Mouse (Mus musculus) CH12.LX (cell line): Measurements from ENCODE around the gene Itpr1. TPM values are rescaled to one million over a fixed set of nuclear protein-coding genes. Genes with fewer than 3 reads are reported as not detected.

Source experiments
- DNase-seq: peaks from one replicate; pipeline ENCODE4 v3.0.0-alpha.2; 2013; ENCODE audit errors: extremely low read depth
- H3K27ac ChIP-seq: 2 replicates; pipeline ENCODE4 v1.5.1; 2012; ENCODE audit warnings: low read depth, mild to moderate bottlenecking, control low read depth, moderate library complexity; ENCODE audit not compliant: insufficient read depth
- H3K27me3 ChIP-seq: replicated peaks from 2 replicates; pipeline ENCODE3; 2012; ENCODE audit warnings: inconsistent platforms
- H3K36me3 ChIP-seq, 2 experiments: replicated peaks in 1 of 2; 2 replicates each; pipeline versions ENCODE3 to v1.6.1; 2012; ENCODE audit warnings: inconsistent platforms in 1 of 2, low read length in 1 of 2, mild to moderate bottlenecking in 1 of 2, mixed read lengths in 1 of 2, moderate library complexity in 1 of 2; ENCODE audit not compliant: control insufficient read depth in 1 of 2, insufficient read depth in 1 of 2
- H3K4me1 ChIP-seq, 2 experiments: 2 replicates each; pipeline ENCODE4 v1.6.1; 2012; ENCODE audit warnings: inconsistent platforms in 1 of 2, moderate library complexity in 1 of 2; ENCODE audit not compliant: insufficient read depth in 2 of 2, control insufficient read depth in 1 of 2
- H3K4me2 ChIP-seq: 2 replicates; pipeline ENCODE4 v1.6.1; 2012; ENCODE audit warnings: low read depth, mild to moderate bottlenecking, control low read depth; ENCODE audit not compliant: poor library complexity, insufficient read depth, severe bottlenecking
- H3K4me3 ChIP-seq, 3 experiments: fragments of 150-350 bp in 1 of 3; sonication (generic) in 1 of 3; replicated peaks in 1 of 3; 2 replicates each; pipeline versions ENCODE3 to v1.5.1; 2011 to 2012; ENCODE audit warnings: low read depth in 2 of 3, low read length in 2 of 3, mild to moderate bottlenecking in 2 of 3, moderate library complexity in 2 of 3, control low read depth in 1 of 3, improper control_type of control experiment in 1 of 3, inconsistent platforms in 1 of 3, mixed read lengths in 1 of 3; ENCODE audit not compliant: poor library complexity in 1 of 3
- H3K79me2 ChIP-seq: replicated peaks from 2 replicates; pipeline ENCODE4 v1.6.1; 2012; ENCODE audit warnings: mild to moderate bottlenecking, moderate library complexity; ENCODE audit not compliant: control insufficient read depth, poor library complexity, insufficient read depth, severe bottlenecking; ENCODE audit errors: extremely low read depth
- H3K9ac ChIP-seq: 2 replicates; pipeline ENCODE4 v1.6.1; 2012; ENCODE audit warnings: low read depth, mild to moderate bottlenecking, control low read depth, moderate library complexity; ENCODE audit not compliant: insufficient read depth
- H3K9me3 ChIP-seq: replicated peaks from 2 replicates; pipeline ENCODE3; 2012; ENCODE audit warnings: low read length, inconsistent platforms, mixed read lengths
- BHLHE40 ChIP-seq: IDR thresholded peaks from 2 replicates; pipeline ENCODE4 v1.6.1; 2011; ENCODE audit warnings: mild to moderate bottlenecking, low read depth, low read length, improper control_type of control experiment
- CHD1 ChIP-seq: IDR thresholded peaks from 2 replicates; pipeline ENCODE4 v1.6.1; 2012; ENCODE audit warnings: low read depth, low read length, improper control_type of control experiment, inconsistent platforms
- CHD2 ChIP-seq: IDR thresholded peaks from 2 replicates; pipeline ENCODE4 v1.6.1; 2011; ENCODE audit warnings: low read length, improper control_type of control experiment
- E2F4 ChIP-seq: IDR thresholded peaks from 2 replicates; pipeline ENCODE4 v1.6.1; 2011; ENCODE audit warnings: low read depth, low read length, improper control_type of control experiment; ENCODE audit not compliant: insufficient replicate concordance
- ELF1 ChIP-seq: IDR thresholded peaks from 2 replicates; pipeline ENCODE4 v1.6.1; 2014; ENCODE audit warnings: low read depth, mild to moderate bottlenecking, inconsistent platforms, low read length, improper control_type of control experiment
- ETS1 ChIP-seq: conservative IDR thresholded peaks from 2 replicates; pipeline ENCODE4 v1.6.1; 2012; ENCODE audit warnings: low read depth, mild to moderate bottlenecking, inconsistent platforms, low read length, improper control_type of control experiment, moderate library complexity
- GABPA ChIP-seq: IDR thresholded peaks from 2 replicates; pipeline ENCODE4 v1.6.1; 2012; ENCODE audit warnings: low read depth, low read length, improper control_type of control experiment, inconsistent platforms; ENCODE audit not compliant: insufficient replicate concordance
- IRF4 ChIP-seq: IDR thresholded peaks from 2 replicates; pipeline ENCODE4 v1.6.1; 2014; ENCODE audit warnings: low read depth, mild to moderate bottlenecking, inconsistent platforms, low read length, improper control_type of control experiment
- JUN ChIP-seq: IDR thresholded peaks from 2 replicates; pipeline ENCODE4 v1.6.1; 2011; ENCODE audit warnings: low read depth, mild to moderate bottlenecking, low read length, improper control_type of control experiment, moderate library complexity; ENCODE audit not compliant: insufficient read depth
- MAFK ChIP-seq: IDR thresholded peaks from 2 replicates; pipeline ENCODE4 v1.6.1; 2011; ENCODE audit warnings: low read length, improper control_type of control experiment; ENCODE audit not compliant: insufficient replicate concordance
- MAX ChIP-seq: IDR thresholded peaks from 2 replicates; pipeline ENCODE4 v1.6.1; 2011; ENCODE audit warnings: low read length, improper control_type of control experiment
- MAZ ChIP-seq: IDR thresholded peaks from 2 replicates; pipeline ENCODE4 v1.6.1; 2012; ENCODE audit warnings: low read depth, mild to moderate bottlenecking, inconsistent platforms, low read length, improper control_type of control experiment, moderate library complexity
- MXI1 ChIP-seq: IDR thresholded peaks from 2 replicates; pipeline ENCODE4 v1.6.1; 2011; ENCODE audit warnings: mild to moderate bottlenecking, low read depth, low read length, improper control_type of control experiment
- POLR2A ChIP-seq: IDR thresholded peaks from 2 replicates; pipeline ENCODE4 v1.6.1; 2011; ENCODE audit warnings: low read depth, mild to moderate bottlenecking, improper control_type of control experiment, low read length
- RCOR1 ChIP-seq: conservative IDR thresholded peaks from 2 replicates; pipeline ENCODE4 v1.6.1; 2012; ENCODE audit warnings: low read depth, mild to moderate bottlenecking, inconsistent platforms, low read length, improper control_type of control experiment
- SIN3A ChIP-seq: IDR thresholded peaks from 2 replicates; pipeline ENCODE4 v1.6.1; 2012; ENCODE audit warnings: low read length, improper control_type of control experiment, inconsistent platforms
- SMC3 ChIP-seq: IDR thresholded peaks from 2 replicates; pipeline ENCODE4 v1.6.1; 2011; ENCODE audit warnings: low read depth, low read length, improper control_type of control experiment
- TBP ChIP-seq: conservative IDR thresholded peaks from 2 replicates; pipeline ENCODE4 v1.6.1; 2011; ENCODE audit warnings: low read depth, low read length, improper control_type of control experiment
- TCF12 ChIP-seq: IDR thresholded peaks from 2 replicates; pipeline ENCODE4 v1.6.1; 2014; ENCODE audit warnings: low read depth, mild to moderate bottlenecking, inconsistent platforms, low read length, improper control_type of control experiment
- USF1 ChIP-seq: IDR thresholded peaks from 2 replicates; pipeline ENCODE4 v1.6.1; 2014; ENCODE audit warnings: low read depth, mild to moderate bottlenecking, inconsistent platforms, low read length, improper control_type of control experiment
- USF2 ChIP-seq: conservative IDR thresholded peaks from 2 replicates; pipeline ENCODE4 v1.6.1; 2011; ENCODE audit warnings: low read depth, low read length, improper control_type of control experiment
- ZC3H11A ChIP-seq: IDR thresholded peaks from 2 replicates; pipeline ENCODE4 v1.6.1; 2012; ENCODE audit warnings: low read depth, mild to moderate bottlenecking, inconsistent platforms, low read length, improper control_type of control experiment
- ZKSCAN1 ChIP-seq: IDR thresholded peaks from 2 replicates; pipeline ENCODE4 v1.6.1; 2012; ENCODE audit warnings: low read depth, inconsistent platforms, low read length, improper control_type of control experiment, borderline replicate concordance
- ZMIZ1 ChIP-seq: IDR thresholded peaks from 2 replicates; pipeline ENCODE4 v1.6.1; 2012; ENCODE audit warnings: low read depth, mild to moderate bottlenecking, inconsistent platforms, low read length, improper control_type of control experiment
- ZNF384 ChIP-seq: IDR thresholded peaks from 2 replicates; pipeline ENCODE4 v1.6.1; 2012; ENCODE audit warnings: low read depth, low read length, improper control_type of control experiment, inconsistent platforms
- dilution Hi-C: fragments of 300-500 bp; cut with MboI; formaldehyde crosslinking; loops from 2 replicates; pipeline ENCODE4 v1.14.3; 2020; ENCODE audit warnings: low sequenced_read_pairs; ENCODE audit not compliant: extremely low pct_unique_long_range_greater_than_20kb, extremely low pct_ligation_motif_present
- in situ Hi-C: fragments of 300-500 bp; cut with MboI; formaldehyde crosslinking; loops from 3 replicates; pipeline ENCODE4 v1.14.3; 2019; ENCODE audit warnings: low sequenced_read_pairs, low pct_ligation_motif_present, low pct_unique_long_range_greater_than_20kb, mixed read lengths
- polyA plus RNA-seq: library from polyadenylated mRNA; unstranded; fragments of >175 nt; gene quantifications from 2 replicates; pipeline ENCODE4 v1.2.1, GENCODE M21; 2012; ENCODE audit warnings: low read depth; ENCODE audit not compliant: insufficient read length
- total RNA-seq, 2 experiments: library from RNA; depleted of rRNA; stranded (reverse); fragments of 300-350 nt in 1 of 2; fragments of >200 nt in 1 of 2; gene quantifications; 2 replicates each; pipeline ENCODE4 v1.2.3; 2012 to 2014

Itpr1 gene
- total and polyA plus RNA-seq, 3 experiments: 42.8 to 73.1 (median 53.4) TPM

DNA sequence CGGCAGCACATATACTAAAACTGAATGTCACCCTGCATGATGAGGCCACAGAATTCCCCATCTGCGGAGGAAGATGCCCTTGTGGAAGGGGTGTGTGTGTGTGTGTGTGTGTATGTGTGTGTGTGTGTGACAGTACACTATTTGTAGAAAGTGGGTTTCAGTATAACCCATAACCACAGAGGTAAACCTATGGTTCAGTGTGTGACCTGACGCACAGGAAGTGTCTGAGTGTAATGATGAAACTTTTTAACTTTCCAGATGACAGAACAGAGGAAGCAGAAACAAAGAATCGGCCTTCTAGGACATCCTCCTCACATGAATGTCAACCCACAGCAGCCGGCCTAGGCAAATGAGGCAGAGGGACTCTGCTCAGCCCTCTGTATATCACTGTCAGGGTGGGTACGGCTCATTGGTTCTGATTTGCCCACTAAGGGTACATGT, 336.6 kb downstream of the Itpr1 start (continued):
- TF ChIP-seq MAFK (peak; percentile 93), ELF1 (peak; percentile 58)

DNA sequence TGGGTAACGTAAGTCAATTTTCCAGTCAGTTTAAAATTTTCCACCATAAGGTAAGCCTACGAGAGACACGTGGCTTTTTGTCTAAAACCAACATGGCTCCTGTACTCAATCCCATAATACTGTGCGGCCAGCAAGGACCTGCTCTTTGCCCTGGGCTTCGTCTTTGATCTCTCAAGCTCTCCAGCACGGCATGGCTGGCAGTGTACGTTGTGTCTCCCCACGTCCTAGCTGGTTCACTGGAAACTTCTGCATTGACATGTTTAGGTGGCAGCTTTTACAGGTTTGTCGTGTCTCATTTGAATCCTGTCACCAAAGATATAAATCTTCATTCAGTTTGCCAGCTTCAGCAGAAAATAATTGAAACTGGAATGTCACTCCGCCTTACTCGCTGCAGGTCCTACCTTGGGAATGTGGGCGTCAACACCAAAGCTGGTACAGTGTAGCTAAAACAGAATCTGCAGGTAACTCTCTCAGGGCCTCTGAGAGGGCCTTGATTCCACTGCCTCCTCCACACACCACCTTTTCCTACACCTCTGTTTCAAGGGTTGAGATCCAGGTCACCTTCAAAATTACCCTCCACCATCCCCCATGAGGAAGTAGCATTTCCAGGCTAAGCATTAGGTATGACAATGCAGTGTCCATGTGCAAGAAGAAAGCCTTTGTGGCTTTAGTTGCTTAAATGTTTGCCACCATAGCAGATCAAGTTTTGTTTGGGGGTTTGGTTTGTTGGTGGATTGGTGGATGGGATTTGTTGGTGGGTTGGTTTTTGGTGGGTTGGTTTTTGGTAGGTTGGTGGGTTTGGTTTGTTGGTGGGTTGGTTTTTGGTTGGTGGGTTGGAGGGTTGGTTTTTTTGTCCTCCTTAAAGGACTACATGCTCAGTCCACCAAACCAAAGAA, 339.1 kb downstream of the Itpr1 start:
- dilution Hi-C loops (no loop called here), in situ Hi-C loops (loop anchor here (5.0 kb wide), 1 partner anchor 110 kb away; the partner anchor contains the start of gene Bhlhe40)
- H3K9ac ChIP-seq: peak overlapping the region; percentile 42; the same call in 1 of the 2 replicates
- peaks cover 48 to 83% of the 10 kb centered on the region in 2 experiments for H3K4me1 ChIP-seq
- DNase-seq: no peak
- peaks cover 3% of the 10 kb centered on the region for H3K9me3 ChIP-seq
- no peaks in the 10 kb centered on the region for H3K79me2 ChIP-seq
- peaks cover 0 to 23% of the 10 kb centered on the region in 2 experiments for H3K36me3 ChIP-seq
- no peaks in the 10 kb centered on the region for H3K27me3 ChIP-seq
- TF ChIP-seq ZC3H11A (no peak), ZMIZ1 (no peak), BHLHE40 (peak; percentile 34; the same call in 1 of the 2 replicates), POLR2A (no peak), SMC3 (no peak), USF2 (no peak), GABPA (no peak), TBP (no peak), MAZ (0 out of 2 replicates have a peak, but pooled peaks have one; percentile 60), MAFK (0 out of 2 replicates have a peak, but pooled peaks have one; percentile 32), ELF1 (0 out of 2 replicates have a peak, but pooled peaks have one; percentile 36), ZKSCAN1 (no peak), RCOR1 (no peak), ZNF384 (no peak), SIN3A (peak; percentile 43), IRF4 (0 out of 2 replicates have a peak, but pooled peaks have one; percentile 0), CHD1 (peak; percentile 80), USF1 (no peak), E2F4 (no peak), ETS1 (no peak; the same call in 1 of the 2 replicates), JUN (no peak), CHD2 (peak; percentile 36; the same call in 1 of the 2 replicates), MXI1 (no peak), MAX (peak; percentile 36; the same call in 1 of the 2 replicates), TCF12 (0 out of 2 replicates have a peak, but pooled peaks have one; percentile 9)
- H3K4me3 ChIP-seq: no peak overlapping the region
- H3K4me2 ChIP-seq: 0 out of 2 replicates have a peak overlapping the region, but pooled peaks have one; percentile 98
- H3K27ac ChIP-seq: peak overlapping the region; percentile 91
